Mouse (Mus musculus) heart, adult 18-20 months (tissue): ENCODE data around the gene Ethe1. TPM values are rescaled to one million over a fixed set of nuclear protein-coding genes. Genes with fewer than 3 reads are reported as not detected.

ENCODE experiments used
- total RNA-seq, 2 experiments: library from RNA; stranded (reverse); gene quantifications; 2 replicates each; pipeline ENCODE4 v1.2.3; 2021

Ethe1 gene
- total RNA-seq, 2 experiments from 2014 or later, result 61.2 to 71.1 TPM

Other genes with a start within 250 kb of the Ethe1 start
- gene Lypd5, start 238.3 kb upstream of the Ethe1 start, total RNA-seq, result not detected
- 1 to 10 TPM in 1 of 2 experiments, under 1 TPM in 1; 0.69 to 2.4 TPM for gene Kcnn4, start 217.3 kb upstream of the Ethe1 start, total RNA-seq
- 1 to 10 TPM; 6.6 to 8.4 TPM for gene Smg9, start 187.9 kb upstream of the Ethe1 start, total RNA-seq
- not detected for gene Irgc1, start 135.2 kb upstream of the Ethe1 start, total RNA-seq
- 1 to 10 TPM; 2.6 to 3.4 TPM for gene Plaur, start 125.1 kb upstream of the Ethe1 start, total RNA-seq
- 10 to 100 TPM; 15.4 to 24.2 TPM for gene Cadm4, start 105.5 kb upstream of the Ethe1 start, total RNA-seq
- 10 to 100 TPM; 13.3 to 20.8 TPM for gene Zfp428, start 80.5 kb upstream of the Ethe1 start, total RNA-seq
- gene AC161166.1, start 75.1 kb upstream of the Ethe1 start, total RNA-seq, result not detected
- gene Irgq, start 56.9 kb upstream of the Ethe1 start, total RNA-seq, result 10 to 100 TPM; 15.3 to 18.3 TPM
- gene Pinlyp, start 41.4 kb upstream of the Ethe1 start, total RNA-seq, result not detected
- gene Xrcc1, start 41.3 kb upstream of the Ethe1 start, total RNA-seq, result 10 to 100 TPM; 21.7 to 23.9 TPM
- gene Zfp575, start 98 bp downstream of the Ethe1 start, total RNA-seq, result under 1 TPM in 1 of 2 experiments, not detected in 1; 0.13 TPM
- gene Phldb3, start 23.2 kb downstream of the Ethe1 start, total RNA-seq, result under 1 TPM; 0.10 to 0.31 TPM
- not detected for gene Lypd3, start 49.0 kb downstream of the Ethe1 start, total RNA-seq
- gene Tex101, start 89.1 kb downstream of the Ethe1 start, total RNA-seq, result not detected
- not detected for gene BC049730, start 121.7 kb downstream of the Ethe1 start, total RNA-seq
- gene Gm4763, start 139.4 kb downstream of the Ethe1 start, total RNA-seq, result not detected
- gene Cd177, start 172.8 kb downstream of the Ethe1 start, total RNA-seq, result 1 to 10 TPM in 1 of 2 experiments, under 1 TPM in 1; 0.17 to 1.8 TPM
- gene Ceacam10, start 189.7 kb downstream of the Ethe1 start, total RNA-seq, result not detected